Mouse (Mus musculus): Measurements from ENCODE around the gene Zfp341. TPM values are rescaled to one million over a fixed set of nuclear protein-coding genes. Genes with fewer than 3 reads are reported as not detected.

Gene Zfp341
- 2.0 and 2.1 TPM in 2 replicates for polyA plus RNA-seq (2015; fragmentation: Nextera tagmentation; extraction: Ambion mirVana)

DNA sequence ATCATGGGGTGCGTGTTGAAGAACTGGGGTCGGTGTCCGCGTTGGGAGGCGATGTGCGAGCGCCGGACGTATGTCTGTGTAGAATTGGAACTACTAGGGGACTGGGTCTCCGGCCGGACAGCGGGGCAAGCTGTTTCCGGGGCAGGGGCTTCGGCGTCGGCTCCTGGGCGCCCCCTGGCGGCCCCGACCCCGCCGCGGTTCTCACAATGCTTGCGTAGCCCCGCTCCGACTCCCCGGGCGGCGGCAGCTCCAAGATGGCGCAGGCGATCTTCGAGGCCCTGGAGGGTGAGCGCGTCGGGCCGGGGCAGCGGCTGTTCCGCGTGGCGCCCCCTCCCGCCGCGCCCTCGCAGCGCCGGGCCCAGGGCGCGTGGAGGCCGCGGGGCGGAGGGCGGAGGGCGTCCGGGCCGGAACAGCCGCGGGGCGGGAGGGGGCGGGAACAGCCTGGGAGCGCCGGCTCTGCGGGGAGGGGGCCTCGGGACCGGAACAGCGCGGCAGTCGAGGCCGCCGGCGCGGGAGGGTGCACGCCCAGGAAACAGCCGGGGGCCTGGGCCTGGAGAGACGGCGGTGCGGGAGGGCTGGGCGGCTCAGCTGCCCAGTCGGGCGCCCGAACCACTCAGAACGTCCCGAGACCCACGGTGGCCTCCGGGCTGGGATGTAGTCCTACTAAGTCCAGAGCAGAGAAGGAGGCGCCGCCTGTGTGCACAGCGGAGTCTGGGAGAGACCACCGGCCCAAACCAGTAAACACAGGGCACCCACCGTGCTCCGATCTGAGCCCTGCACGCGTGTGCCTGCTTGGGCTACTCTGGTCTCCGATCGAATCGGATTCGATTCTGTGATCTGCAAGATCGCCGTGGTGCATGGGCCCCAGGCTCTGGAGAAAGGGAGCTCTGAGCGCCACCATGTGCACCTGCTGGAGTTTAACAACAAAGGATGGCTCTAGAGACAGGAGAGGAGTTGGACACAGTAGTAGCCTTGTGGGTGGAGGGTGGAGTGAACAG, at the start of gene Zfp341, which contains the start of gene 4930519P11Rik:
Zfp341 (plus strand) TSS at position 180 of the 998 bp plus-strand sequence.
4930519P11Rik (minus strand) TSS at position 320 of the 998 bp plus-strand sequence.
- peak within 1 kb of the TSS; percentile 99 for H3K27ac ChIP-seq
- 0 out of 2 replicates have a peak, but pooled peaks cover 6% of the 10 kb centered on the region for H3K27me3 ChIP-seq
- peak within 1 kb of the TSS; percentile 60 for H3K4me3 ChIP-seq (replicated peaks)
- WGBS = 2% methylated on average over 82 of the region's 98 CpGs
- ATAC-seq = peak; percentile 95
- H3K9ac ChIP-seq (replicated peaks) = peak within 1 kb of the TSS; percentile 82
- no peaks in the 10 kb centered on the region for H3K9me3 ChIP-seq
- peak within 1 kb of the TSS; percentile 66 for H3K4me2 ChIP-seq (replicated peaks)
- H3K4me1 ChIP-seq (replicated peaks) = peaks cover 25% of the 10 kb centered on the region
- H3K36me3 ChIP-seq = peaks cover 3% of the 10 kb centered on the region; the same call in 1 of the 2 replicates

DNA sequence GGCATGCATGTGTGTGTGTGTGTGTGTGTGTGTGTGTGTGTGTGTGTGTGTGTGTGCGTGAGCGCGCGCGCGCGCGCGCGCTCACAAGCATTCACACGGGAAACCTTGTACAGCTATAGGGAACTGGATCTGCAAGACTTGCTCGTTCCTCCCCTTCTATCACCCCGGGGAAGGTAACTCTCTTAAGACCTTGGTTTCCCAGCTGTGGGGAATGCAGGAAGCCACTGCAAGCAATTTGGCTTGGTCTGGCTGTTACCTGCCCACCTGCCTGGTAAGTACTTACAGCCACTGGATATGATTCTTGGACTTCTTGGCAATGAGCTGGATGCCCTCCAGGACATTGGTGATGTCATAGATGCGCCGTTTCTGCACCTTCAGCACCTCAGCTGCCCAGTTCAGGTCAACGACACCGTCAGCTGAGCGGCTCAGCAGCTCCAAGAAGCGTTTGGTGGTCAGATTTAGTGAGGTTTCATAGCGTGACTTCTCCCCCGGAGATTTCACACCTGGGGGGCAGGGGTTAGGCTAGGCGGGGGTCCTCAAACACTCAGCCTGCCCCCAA, 49.4 kb upstream of the Zfp341 start:
- no peak overlapping the region for H3K4me2 ChIP-seq (replicated peaks)
- no peak overlapping the region for H3K27ac ChIP-seq
- no peak overlapping the region for H3K4me3 ChIP-seq (replicated peaks)
- no peaks in the 10 kb centered on the region for H3K9me3 ChIP-seq
- H3K36me3 ChIP-seq = peaks cover 24% of the 10 kb centered on the region
- no peaks in the 10 kb centered on the region for H3K27me3 ChIP-seq
- peaks cover 49% of the 10 kb centered on the region for H3K4me1 ChIP-seq (replicated peaks)
- no peak overlapping the region for H3K9ac ChIP-seq (replicated peaks)
- 93% methylated on average over 22 of the region's 22 CpGs for WGBS
- no peak for ATAC-seq

DNA sequence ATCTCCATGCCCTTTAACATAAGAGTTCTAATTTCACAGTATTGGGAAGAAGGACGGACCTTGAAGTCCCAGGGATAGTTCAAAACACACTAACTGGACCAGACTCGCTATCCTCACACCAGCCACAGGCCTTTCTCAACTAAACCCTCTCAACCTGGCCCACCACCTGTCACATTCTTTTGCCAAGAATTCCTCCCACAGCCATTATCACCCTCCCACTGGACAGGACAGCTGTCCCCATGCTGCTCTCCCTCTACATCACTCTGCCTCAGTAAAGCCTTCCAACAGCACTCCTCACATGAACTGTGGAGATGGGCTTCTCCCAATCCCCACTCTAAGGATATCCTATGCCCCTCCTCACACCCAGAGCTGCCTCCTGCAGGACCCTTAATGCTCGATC, 47.5 kb upstream of the Zfp341 start:
- no peak overlapping the region for H3K4me2 ChIP-seq (replicated peaks)
- H3K27ac ChIP-seq = peak overlapping the region; percentile 30; the same call in 1 of the 2 replicates
- ATAC-seq = no peak
- no peaks in the 10 kb centered on the region for H3K9me3 ChIP-seq
- 69% methylated on average over 3 of the region's 3 CpGs for WGBS
- no peak overlapping the region for H3K4me3 ChIP-seq (replicated peaks)
- H3K9ac ChIP-seq (replicated peaks) = peak overlapping the region; percentile 40
- H3K4me1 ChIP-seq (replicated peaks) = peaks cover 54% of the 10 kb centered on the region
- no peaks in the 10 kb centered on the region for H3K27me3 ChIP-seq
- H3K36me3 ChIP-seq = peaks cover 24% of the 10 kb centered on the region

DNA sequence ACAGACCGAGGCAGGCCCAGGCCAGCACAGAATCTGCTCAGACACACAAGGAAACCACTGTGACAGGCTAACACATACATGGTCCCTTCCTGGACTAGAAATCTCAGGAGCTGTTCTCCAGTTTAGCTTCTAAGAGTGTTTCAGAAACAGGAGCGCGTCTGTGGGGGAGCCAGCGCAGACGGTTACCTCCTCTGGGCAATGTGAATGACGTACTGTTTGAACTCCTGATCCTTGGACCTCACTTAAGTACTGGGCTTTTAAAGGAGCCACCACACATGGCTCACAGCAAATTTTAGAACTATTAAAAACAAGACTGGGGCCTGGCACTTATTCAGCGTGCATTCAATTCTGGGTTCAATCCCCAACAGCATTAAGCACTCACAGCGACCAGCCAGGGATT, 46.5 kb upstream of the Zfp341 start:
- H3K27me3 ChIP-seq = no peaks in the 10 kb centered on the region
- H3K36me3 ChIP-seq = peaks cover 16% of the 10 kb centered on the region; the same call in 1 of the 2 replicates
- H3K4me2 ChIP-seq (replicated peaks) = peak overlapping the region; percentile 23
- no peaks in the 10 kb centered on the region for H3K9me3 ChIP-seq
- H3K27ac ChIP-seq = no peak overlapping the region
- H3K4me1 ChIP-seq (replicated peaks) = peaks cover 62% of the 10 kb centered on the region
- H3K4me3 ChIP-seq (replicated peaks) = 0 out of 2 replicates have a peak overlapping the region, but pooled peaks have one; percentile 6
- 49% methylated on average over 8 of the region's 8 CpGs for WGBS
- 0 out of 2 replicates have a peak overlapping the region, but pooled peaks have one; percentile 32 for H3K9ac ChIP-seq (replicated peaks)
- no peak for ATAC-seq

DNA sequence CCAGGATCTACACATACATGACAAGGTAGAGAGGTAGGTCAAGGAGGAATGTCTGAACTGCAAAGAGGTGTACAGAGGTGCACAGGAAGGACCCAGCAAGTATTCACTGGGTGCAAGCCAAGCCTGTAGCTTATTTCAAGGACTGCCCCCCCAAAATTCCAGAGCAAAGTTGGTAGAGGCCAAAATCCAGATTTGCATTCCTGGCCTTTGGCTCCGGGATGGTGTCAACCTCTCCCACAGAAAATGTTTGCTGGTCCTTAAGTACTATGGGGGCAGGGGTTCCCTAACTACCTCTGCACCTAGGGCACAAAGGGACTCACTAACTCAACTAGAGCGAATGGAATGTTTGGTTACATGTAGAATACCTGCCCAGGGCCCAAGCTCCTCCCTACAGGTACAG, 45.3 kb upstream of the Zfp341 start:
- peaks cover 62% of the 10 kb centered on the region for H3K4me1 ChIP-seq (replicated peaks)
- H3K9ac ChIP-seq (replicated peaks) = peak overlapping the region; percentile 75; the same call in 1 of the 2 replicates
- H3K9me3 ChIP-seq = no peaks in the 10 kb centered on the region
- ATAC-seq = no peak
- H3K27me3 ChIP-seq = no peaks in the 10 kb centered on the region
- H3K36me3 ChIP-seq = peaks cover 12% of the 10 kb centered on the region; the same call in 1 of the 2 replicates
- peak overlapping the region; percentile 90 for H3K4me2 ChIP-seq (replicated peaks)
- peak overlapping the region; percentile 80 for H3K4me3 ChIP-seq (replicated peaks)
- WGBS = 46% methylated on average over 2 of the region's 2 CpGs
- H3K27ac ChIP-seq = peak overlapping the region; percentile 84

DNA sequence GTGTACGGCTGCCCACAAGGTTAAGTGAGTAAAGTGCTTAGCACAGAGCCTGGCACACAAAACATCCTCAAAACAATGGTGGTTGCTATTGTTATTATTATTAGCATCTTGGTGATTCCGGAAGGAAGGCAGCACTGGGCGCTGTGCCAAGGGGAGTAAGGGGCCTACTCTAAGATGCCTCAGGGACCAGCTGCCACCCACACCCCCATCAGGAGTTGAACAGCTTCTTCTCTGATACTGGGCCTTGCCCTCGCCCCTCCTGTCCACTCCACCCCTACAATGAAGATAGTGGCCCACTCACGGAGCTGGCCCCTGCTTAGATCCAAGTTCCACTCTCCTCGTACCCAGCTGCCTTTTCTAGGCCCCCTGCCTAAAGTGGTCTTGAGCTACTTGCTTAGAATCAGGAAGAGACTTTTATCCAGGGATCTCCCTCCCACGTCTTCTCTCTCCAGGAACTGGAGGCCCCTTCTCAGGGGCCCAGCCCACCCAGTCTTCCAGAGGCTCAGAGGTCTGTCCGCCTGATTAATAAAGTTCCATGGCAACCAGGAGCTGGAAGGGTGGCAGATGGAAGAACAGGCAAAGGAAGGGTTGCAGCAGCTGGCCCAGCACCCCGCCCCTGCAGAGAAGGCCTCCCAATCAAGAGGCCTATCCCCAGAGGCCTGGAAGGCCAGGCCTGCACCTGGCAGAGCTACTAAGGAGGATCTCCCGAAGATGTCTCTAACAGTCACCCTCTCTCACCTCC, 44.6 kb upstream of the Zfp341 start:
- peak; percentile 43 for ATAC-seq
- WGBS = 4% methylated on average over 10 of the region's 10 CpGs

DNA sequence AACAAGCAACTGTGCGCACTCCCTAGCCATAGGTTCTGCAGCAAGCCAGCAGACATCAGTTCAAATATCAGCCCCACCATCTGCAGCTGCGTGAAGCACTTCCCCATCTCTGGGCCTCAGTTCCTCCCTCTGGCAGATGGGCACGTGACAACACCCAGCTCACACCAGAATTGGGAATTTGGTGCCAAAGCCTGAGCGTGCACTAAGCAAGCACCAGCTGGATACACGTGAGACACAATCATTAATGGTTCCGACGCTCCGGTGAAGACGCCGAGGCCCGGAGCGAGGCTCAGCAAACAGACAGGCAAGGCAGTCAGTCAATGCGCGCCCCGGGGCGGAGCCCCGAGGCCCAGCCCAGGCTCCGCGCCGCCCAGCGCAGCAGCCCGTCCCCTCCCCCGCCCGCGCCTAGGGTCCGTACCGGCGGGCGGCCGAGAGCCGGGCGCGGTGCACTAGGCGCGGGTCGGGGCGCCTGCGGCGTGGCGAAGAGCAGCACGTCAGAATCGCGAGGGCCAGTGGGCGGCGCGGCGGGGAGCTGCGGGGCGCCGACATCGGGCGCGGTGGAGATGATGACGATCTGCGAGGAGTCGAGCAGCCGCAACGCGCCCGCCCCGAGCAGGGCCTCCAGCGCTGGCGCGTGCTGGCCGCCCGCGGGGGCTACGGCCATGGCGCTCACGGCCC, 43.9 kb upstream of the Zfp341 start:
- Histone ChIP-seq H3K4me3 (replicated peaks) (peak overlapping the region; percentile 80), H3K4me2 (replicated peaks) (peak overlapping the region; percentile 90), H3K4me1 (replicated peaks) (peaks cover 61% of the 10 kb centered on the region), H3K36me3 (0 out of 2 replicates have a peak, but pooled peaks cover 1% of the 10 kb centered on the region), H3K27me3 (no peaks in the 10 kb centered on the region), H3K27ac (peak overlapping the region; percentile 84), H3K9ac (replicated peaks) (peak overlapping the region; percentile 75), H3K9me3 (no peaks in the 10 kb centered on the region)
- WGBS = 0% methylated on average over 26 of the region's 70 CpGs
- peak; percentile 62 for ATAC-seq

More for the DNA sequence above, 44.6 kb upstream of the Zfp341 start:
- H3K27ac ChIP-seq = peak overlapping the region; percentile 84
- peak overlapping the region; percentile 75 for H3K9ac ChIP-seq (replicated peaks)
- peak overlapping the region; percentile 90 for H3K4me2 ChIP-seq (replicated peaks)
- peak overlapping the region; percentile 80 for H3K4me3 ChIP-seq (replicated peaks)
- H3K36me3 ChIP-seq = 0 out of 2 replicates have a peak, but pooled peaks cover 7% of the 10 kb centered on the region
- no peaks in the 10 kb centered on the region for H3K9me3 ChIP-seq
- peaks cover 62% of the 10 kb centered on the region for H3K4me1 ChIP-seq (replicated peaks)
- H3K27me3 ChIP-seq = no peaks in the 10 kb centered on the region

DNA sequence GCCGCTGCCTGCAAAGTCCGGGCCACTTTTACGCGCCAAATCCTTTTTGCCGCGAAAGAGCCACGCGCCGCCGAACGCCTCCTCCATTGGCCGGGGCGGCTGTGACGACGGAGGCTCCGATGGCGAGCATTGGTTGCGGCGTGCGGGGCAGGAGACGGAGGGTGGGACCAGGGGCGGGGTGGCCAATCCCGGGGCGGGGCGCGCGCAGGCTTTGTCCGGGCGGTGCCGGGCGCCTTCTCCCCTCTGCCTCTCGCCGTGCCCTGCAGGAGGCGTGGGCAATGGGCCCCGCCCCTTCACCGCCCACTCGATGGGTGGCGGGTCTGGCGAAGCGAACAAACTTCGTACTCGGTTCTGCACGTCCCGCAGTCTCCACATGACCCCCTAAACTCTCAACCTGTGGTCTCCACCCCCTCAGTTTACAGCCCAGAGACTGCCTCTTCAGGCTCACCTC, 43.2 kb upstream of the Zfp341 start, which contains the start of gene E2f1:
E2f1 (minus strand) TSS at position 57 of the 451 bp plus-strand sequence.
- ATAC-seq = peak; percentile 98
- no peaks in the 10 kb centered on the region for H3K36me3 ChIP-seq
- H3K4me2 ChIP-seq (replicated peaks) = peak within 1 kb of the TSS; percentile 90
- peaks cover 61% of the 10 kb centered on the region for H3K4me1 ChIP-seq (replicated peaks)
- H3K4me3 ChIP-seq (replicated peaks) = peak within 1 kb of the TSS; percentile 80
- H3K9ac ChIP-seq (replicated peaks) = peak within 1 kb of the TSS; percentile 75
- no peaks in the 10 kb centered on the region for H3K27me3 ChIP-seq
- H3K27ac ChIP-seq = peak within 1 kb of the TSS; percentile 84
- under 1% methylated on average over 44 of the region's 44 CpGs for WGBS
- no peaks in the 10 kb centered on the region for H3K9me3 ChIP-seq

DNA sequence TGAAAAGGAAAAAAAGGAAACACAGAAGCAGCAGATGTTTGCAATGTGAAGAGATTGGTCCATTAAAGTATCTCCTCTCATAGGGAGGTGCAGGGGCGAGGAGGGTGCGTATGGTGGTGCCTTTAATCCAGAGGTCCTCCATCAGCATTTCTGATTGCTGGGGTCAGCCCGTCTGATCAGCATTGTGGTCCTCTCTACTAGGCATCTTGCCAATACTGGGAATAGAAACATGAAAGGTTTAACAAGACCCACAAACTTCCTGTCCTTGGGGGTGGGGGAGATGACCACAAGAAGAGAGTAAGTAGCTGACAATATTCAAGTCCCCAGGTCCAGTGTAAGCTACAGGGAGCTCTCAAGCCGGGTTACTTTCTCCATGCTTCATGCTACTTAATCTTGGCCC, 42.4 kb upstream of the Zfp341 start:
- WGBS = 77% methylated on average over 4 of the region's 4 CpGs
- peak overlapping the region; percentile 90; the same call in 1 of the 2 replicates for H3K4me2 ChIP-seq (replicated peaks)
- H3K4me3 ChIP-seq (replicated peaks) = peak overlapping the region; percentile 80; the same call in 1 of the 2 replicates
- no peak for ATAC-seq
- peaks cover 53% of the 10 kb centered on the region for H3K4me1 ChIP-seq (replicated peaks)
- 0 out of 2 replicates have a peak overlapping the region, but pooled peaks have one; percentile 66 for H3K9ac ChIP-seq (replicated peaks)
- no peak overlapping the region; the same call in 1 of the 2 replicates for H3K27ac ChIP-seq
- no peaks in the 10 kb centered on the region for H3K36me3 ChIP-seq
- H3K9me3 ChIP-seq = no peaks in the 10 kb centered on the region
- H3K27me3 ChIP-seq = no peaks in the 10 kb centered on the region

DNA sequence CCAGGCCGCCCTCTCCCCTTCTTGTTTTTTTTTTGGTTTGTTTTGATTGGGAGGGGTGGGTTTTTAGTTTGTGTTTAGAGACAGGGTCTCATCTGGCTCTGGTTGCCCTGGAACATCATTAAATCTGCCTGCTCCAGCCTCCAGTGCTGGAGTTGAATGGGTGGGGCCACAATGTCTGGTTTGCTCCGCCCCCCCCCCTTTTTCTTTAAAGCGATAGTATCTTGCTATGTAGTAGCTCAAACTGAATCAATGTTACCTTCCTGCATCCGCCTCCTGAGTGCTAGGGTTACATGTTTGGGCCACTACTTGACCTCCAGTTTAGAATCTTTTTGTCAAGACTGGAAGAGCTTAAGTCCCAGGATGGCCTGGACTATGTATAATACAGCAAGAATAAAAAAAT, 41.8 kb upstream of the Zfp341 start:
- Histone ChIP-seq H3K27me3 (no peaks in the 10 kb centered on the region), H3K27ac (peak overlapping the region; percentile 11; the same call in 1 of the 2 replicates), H3K9me3 (no peaks in the 10 kb centered on the region), H3K4me2 (replicated peaks) (no peak overlapping the region), H3K9ac (replicated peaks) (no peak overlapping the region), H3K4me3 (replicated peaks) (no peak overlapping the region), H3K4me1 (replicated peaks) (peaks cover 49% of the 10 kb centered on the region), H3K36me3 (no peaks in the 10 kb centered on the region)
- ATAC-seq = no peak
- 84% methylated on average over 4 of the region's 4 CpGs for WGBS

Data from midbrain, embryonic 13.5 days (tissue).